Mouse (Mus musculus): ENCODE measurements around the gene Dlec1. TPM values are rescaled to one million over a fixed set of nuclear protein-coding genes. Genes with fewer than 3 reads are reported as not detected.

The Dlec1 gene
- polyA plus RNA-seq, 1 experiment from 2014 or later, result 0.97 TPM

DNA sequence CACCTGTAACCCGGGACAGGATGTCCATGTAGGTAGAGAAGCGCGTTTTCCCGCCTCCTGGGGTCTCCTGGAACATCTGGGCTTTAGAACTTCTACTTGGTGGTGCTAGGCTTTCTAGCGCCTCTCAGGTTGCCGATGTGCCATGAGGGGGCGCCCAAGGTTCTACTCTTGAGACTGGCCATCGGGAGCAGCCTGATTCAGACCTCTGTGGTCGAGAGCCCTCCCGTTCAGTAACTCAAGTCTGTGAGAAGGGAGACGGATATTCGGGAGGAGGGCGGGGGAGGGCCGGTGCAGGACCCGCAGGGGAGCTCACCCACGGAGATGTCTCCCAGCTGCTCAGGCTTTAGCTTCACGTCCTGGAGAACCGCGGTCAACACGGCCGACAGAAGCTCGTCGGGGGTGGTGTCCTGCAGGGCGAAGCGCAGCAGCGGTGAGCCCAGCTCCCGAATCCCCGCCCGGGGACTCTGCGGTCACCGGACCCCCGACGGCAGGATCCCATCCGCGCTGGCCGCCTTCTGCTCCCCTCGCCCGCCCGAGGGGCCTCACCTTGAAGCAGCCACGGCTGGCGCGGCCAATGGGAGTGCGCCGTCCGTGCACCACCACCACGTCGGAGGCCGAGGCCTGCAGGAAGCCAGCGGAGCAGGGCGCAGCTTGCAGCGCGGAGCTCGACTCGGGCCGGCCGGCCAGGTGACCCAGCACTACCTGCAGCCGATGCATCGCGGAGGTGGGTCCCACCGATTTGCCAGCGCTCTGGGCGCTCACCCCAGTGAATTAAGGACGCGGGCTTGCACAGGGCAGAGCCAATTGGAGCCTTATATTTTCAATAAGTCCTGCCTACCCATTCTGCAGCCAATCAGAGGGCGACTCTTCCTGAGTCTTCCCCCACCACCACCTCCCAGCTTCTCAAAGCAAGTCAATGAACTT is 54.3 kb downstream of the Dlec1 start, which contains the start of gene Acaa1b:
Gene Acaa1b (minus strand): TSS at position 816 of the 924 bp plus-strand sequence.
- 0 out of 2 replicates have a peak, but pooled peaks cover 6% of the 10 kb centered on the region for H3K27me3 ChIP-seq (ENCODE audit: control insufficient read depth, insufficient read depth, low read length)
- peak within 1 kb of the TSS; percentile 43 for H3K4me3 ChIP-seq (ENCODE audit: low read depth, low read length)
- no peaks in the 10 kb centered on the region for H3K36me3 ChIP-seq (ENCODE audit: control insufficient read depth, insufficient read depth, low read length)
- no peak within 1 kb of the TSS for H3K27ac ChIP-seq (ENCODE audit: low read depth, low read length)
- peak within 1 kb of the TSS; percentile 32; the same call in 1 of the 2 replicates for H3K9ac ChIP-seq (ENCODE audit: low read length)
- peak; percentile 87 for DNase-seq (ENCODE audit: low spot score)
- H3K4me2 ChIP-seq (ENCODE audit: low read depth), result peak within 1 kb of the TSS; percentile 53
- under 1% methylated on average over 61 of the region's 65 CpGs for WGBS
- peak; percentile 94 for ATAC-seq (ENCODE audit: insufficient read depth, low FRiP score, low TSS enrichment)
- no peaks in the 10 kb centered on the region for H3K4me1 ChIP-seq (ENCODE audit: control insufficient read depth, insufficient read depth, low read length)
- H3K9me3 ChIP-seq (ENCODE audit: control insufficient read depth, low read length), result no peaks in the 10 kb centered on the region

DNA sequence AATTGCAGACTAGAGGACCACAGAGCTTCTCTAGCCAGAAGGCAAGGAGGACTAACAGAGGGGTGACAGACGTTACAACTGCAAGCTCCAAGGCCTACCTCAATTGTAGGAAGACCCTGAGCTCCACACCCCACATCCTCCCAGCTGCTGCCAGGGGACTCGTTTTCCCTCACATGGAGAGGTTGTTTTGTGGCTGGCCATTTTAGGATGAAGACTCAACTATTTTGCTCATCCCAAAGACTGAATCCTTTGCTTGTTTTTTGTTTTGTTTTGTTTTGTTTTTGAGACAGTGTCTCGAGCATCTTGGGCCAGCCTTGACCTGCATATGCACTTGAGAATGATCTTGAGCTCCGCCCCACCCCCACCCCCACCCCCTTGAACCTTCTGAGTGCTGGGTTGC is 56.6 kb downstream of the Dlec1 start, which contains the start of gene Gm47289:
Gene Gm47289 (plus strand): TSS at position 301 of the 400 bp plus-strand sequence.
- Histone ChIP-seq H3K27me3 (ENCODE audit: control insufficient read depth, insufficient read depth, low read length) (0 out of 2 replicates have a peak, but pooled peaks cover 6% of the 10 kb centered on the region), H3K9me3 (ENCODE audit: control insufficient read depth, low read length) (no peaks in the 10 kb centered on the region), H3K27ac (ENCODE audit: low read depth, low read length) (no peak within 1 kb of the TSS), H3K4me3 (ENCODE audit: low read depth, low read length) (no peak within 1 kb of the TSS), H3K4me1 (ENCODE audit: control insufficient read depth, insufficient read depth, low read length) (no peaks in the 10 kb centered on the region), H3K9ac (ENCODE audit: low read length) (no peak within 1 kb of the TSS), H3K36me3 (ENCODE audit: control insufficient read depth, insufficient read depth, low read length) (no peaks in the 10 kb centered on the region), H3K4me2 (ENCODE audit: low read depth) (no peak within 1 kb of the TSS)
- DNase-seq (ENCODE audit: low spot score), result no peak
- 56% methylated on average over 4 of the region's 4 CpGs for WGBS
- no peak for ATAC-seq (ENCODE audit: insufficient read depth, low FRiP score, low TSS enrichment)

DNA sequence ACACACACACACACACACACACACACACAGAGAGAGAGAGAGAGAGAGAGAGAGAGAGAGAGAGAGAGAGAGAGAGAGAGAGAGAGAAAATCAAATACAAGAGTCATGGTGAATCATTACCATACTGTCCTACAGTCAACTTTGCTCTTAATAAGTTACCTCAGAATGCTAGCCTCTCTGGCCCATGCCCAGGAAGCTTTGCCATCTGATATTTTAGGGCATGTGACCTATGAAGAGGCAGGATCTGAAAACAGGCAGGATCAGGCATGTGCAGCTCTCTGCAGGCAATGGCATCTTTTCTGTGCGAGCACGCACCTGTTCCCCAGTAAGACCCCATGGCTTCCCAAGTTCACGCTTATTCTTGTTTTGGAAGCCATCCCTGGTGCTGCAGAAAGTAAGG is 58.4 kb downstream of the Dlec1 start:
- no peak overlapping the region for H3K4me3 ChIP-seq (ENCODE audit: low read depth, low read length)
- H3K27ac ChIP-seq (ENCODE audit: low read depth, low read length), result no peak overlapping the region
- no peaks in the 10 kb centered on the region for H3K36me3 ChIP-seq (ENCODE audit: control insufficient read depth, insufficient read depth, low read length)
- DNase-seq (ENCODE audit: low spot score) (no peak), ATAC-seq (ENCODE audit: insufficient read depth, low FRiP score, low TSS enrichment) (no peak)
- H3K9ac ChIP-seq (ENCODE audit: low read length), result no peak overlapping the region
- no peaks in the 10 kb centered on the region for H3K9me3 ChIP-seq (ENCODE audit: control insufficient read depth, low read length)
- H3K4me1 ChIP-seq (ENCODE audit: control insufficient read depth, insufficient read depth, low read length), result no peaks in the 10 kb centered on the region
- 90% methylated on average over 3 of the region's 3 CpGs for WGBS
- 0 out of 2 replicates have a peak, but pooled peaks cover 6% of the 10 kb centered on the region for H3K27me3 ChIP-seq (ENCODE audit: control insufficient read depth, insufficient read depth, low read length)
- no peak overlapping the region for H3K4me2 ChIP-seq (ENCODE audit: low read depth)

DNA sequence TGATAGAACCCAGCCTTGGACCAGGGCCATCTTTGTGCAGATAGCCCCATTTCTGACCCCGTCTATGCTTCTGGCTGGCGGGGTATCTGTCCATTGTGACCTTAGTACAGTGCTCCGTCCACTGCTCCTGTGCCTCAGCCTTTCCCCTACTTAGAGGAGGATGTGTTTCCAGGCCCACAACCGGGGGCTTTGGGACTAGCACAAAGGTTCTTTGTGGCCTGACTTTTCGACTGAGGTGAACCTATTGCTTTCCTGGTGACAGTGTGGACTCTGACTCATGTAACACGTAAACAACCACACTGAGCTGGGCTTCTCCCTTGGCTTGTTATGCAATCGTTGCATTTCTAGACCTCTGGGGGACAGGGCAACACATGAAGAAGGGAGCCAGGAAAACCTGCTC is 62.5 kb downstream of the Dlec1 start:
- H3K4me2 ChIP-seq (ENCODE audit: low read depth), result no peak overlapping the region
- no peak overlapping the region for H3K9ac ChIP-seq (ENCODE audit: low read length)
- ATAC-seq (ENCODE audit: insufficient read depth, low FRiP score, low TSS enrichment), result no peak
- H3K4me3 ChIP-seq (ENCODE audit: low read depth, low read length), result no peak overlapping the region
- 85% methylated on average over 7 of the region's 7 CpGs for WGBS
- no peaks in the 10 kb centered on the region for H3K9me3 ChIP-seq (ENCODE audit: control insufficient read depth, low read length)
- H3K27ac ChIP-seq (ENCODE audit: low read depth, low read length), result no peak overlapping the region
- DNase-seq (ENCODE audit: low spot score), result no peak
- H3K27me3 ChIP-seq (ENCODE audit: control insufficient read depth, insufficient read depth, low read length), result no peaks in the 10 kb centered on the region
- no peaks in the 10 kb centered on the region for H3K36me3 ChIP-seq (ENCODE audit: control insufficient read depth, insufficient read depth, low read length)
- H3K4me1 ChIP-seq (ENCODE audit: control insufficient read depth, insufficient read depth, low read length), result no peaks in the 10 kb centered on the region

DNA sequence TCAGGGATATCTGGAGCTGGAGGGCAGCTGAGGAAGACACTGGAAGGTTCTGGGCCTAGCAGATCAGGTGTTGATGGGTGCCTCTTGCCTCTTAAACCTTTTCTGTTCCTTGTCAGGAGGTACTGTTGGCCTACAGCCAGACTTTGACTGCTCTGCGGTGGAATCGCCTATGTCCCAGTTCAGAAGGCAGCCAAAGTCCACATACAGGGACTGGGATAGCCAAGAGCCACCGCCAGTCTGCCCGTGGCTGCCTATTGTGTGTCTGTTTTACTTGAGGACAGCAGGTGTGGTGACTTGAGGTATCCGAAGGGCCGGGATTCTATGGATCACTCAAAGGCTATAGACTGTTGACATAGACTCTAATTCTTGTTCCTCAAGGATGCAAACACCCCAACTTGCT is 63.3 kb downstream of the Dlec1 start:
- no peaks in the 10 kb centered on the region for H3K27me3 ChIP-seq (ENCODE audit: control insufficient read depth, insufficient read depth, low read length)
- no peak overlapping the region for H3K9ac ChIP-seq (ENCODE audit: low read length)
- ATAC-seq (ENCODE audit: insufficient read depth, low FRiP score, low TSS enrichment), result no peak
- no peak overlapping the region for H3K4me3 ChIP-seq (ENCODE audit: low read depth, low read length)
- H3K9me3 ChIP-seq (ENCODE audit: control insufficient read depth, low read length), result no peaks in the 10 kb centered on the region
- WGBS, result 90% methylated on average over 6 of the region's 6 CpGs
- no peaks in the 10 kb centered on the region for H3K4me1 ChIP-seq (ENCODE audit: control insufficient read depth, insufficient read depth, low read length)
- DNase-seq (ENCODE audit: low spot score), result no peak
- no peak overlapping the region for H3K27ac ChIP-seq (ENCODE audit: low read depth, low read length)
- H3K4me2 ChIP-seq (ENCODE audit: low read depth), result no peak overlapping the region
- H3K36me3 ChIP-seq (ENCODE audit: control insufficient read depth, insufficient read depth, low read length), result no peaks in the 10 kb centered on the region

DNA sequence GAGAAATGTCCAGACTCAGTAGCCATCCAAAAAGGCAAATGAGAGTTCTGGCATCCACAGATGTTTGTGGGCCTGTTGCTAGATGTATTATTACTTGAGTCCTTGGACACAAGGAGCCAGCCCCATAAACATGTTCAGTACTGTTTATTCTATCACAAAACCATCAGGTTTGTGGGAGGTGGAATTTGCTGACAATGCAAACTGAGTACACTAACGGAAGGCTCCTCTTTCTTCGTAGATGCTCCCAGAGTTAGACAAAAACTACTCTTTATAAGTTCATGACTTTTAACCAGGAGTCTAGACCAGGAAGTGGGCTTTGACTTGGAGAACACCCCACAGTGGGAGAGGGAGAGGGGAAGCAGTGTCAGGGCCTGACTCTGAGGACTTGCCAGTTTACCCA is 65.3 kb downstream of the Dlec1 start:
- 92% methylated on average over 2 of the region's 2 CpGs for WGBS
- no peak for DNase-seq (ENCODE audit: low spot score)
- no peaks in the 10 kb centered on the region for H3K36me3 ChIP-seq (ENCODE audit: control insufficient read depth, insufficient read depth, low read length)
- no peak overlapping the region for H3K9ac ChIP-seq (ENCODE audit: low read length)
- no peak for ATAC-seq (ENCODE audit: insufficient read depth, low FRiP score, low TSS enrichment)
- no peaks in the 10 kb centered on the region for H3K27me3 ChIP-seq (ENCODE audit: control insufficient read depth, insufficient read depth, low read length)
- no peaks in the 10 kb centered on the region for H3K9me3 ChIP-seq (ENCODE audit: control insufficient read depth, low read length)
- no peak overlapping the region for H3K4me3 ChIP-seq (ENCODE audit: low read depth, low read length)
- no peak overlapping the region for H3K27ac ChIP-seq (ENCODE audit: low read depth, low read length)
- no peaks in the 10 kb centered on the region for H3K4me1 ChIP-seq (ENCODE audit: control insufficient read depth, insufficient read depth, low read length)
- H3K4me2 ChIP-seq (ENCODE audit: low read depth), result no peak overlapping the region

DNA sequence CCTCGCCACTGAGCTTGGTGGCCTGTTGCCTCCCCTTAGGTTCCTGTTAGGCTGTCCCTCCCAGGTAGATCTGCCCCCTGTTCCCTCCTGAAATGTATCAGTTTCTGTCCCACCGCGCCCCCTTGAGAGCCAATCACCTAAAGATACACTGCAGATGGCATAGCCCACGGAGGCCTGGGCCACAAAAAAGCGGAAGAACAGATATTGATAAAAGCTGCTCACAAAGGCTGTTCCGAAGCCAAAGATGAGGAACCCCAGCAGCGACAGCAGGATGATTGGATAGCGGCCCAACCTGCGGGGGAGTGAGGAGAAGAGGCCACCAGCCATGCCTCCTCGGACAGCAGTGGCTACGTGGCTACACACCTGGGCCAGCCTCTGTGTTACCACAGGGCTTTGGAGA is 77.0 kb downstream of the Dlec1 start:
- Histone ChIP-seq H3K27ac (ENCODE audit: low read depth, low read length) (no peak overlapping the region), H3K4me2 (ENCODE audit: low read depth) (no peak overlapping the region), H3K4me1 (ENCODE audit: control insufficient read depth, insufficient read depth, low read length) (no peaks in the 10 kb centered on the region), H3K9ac (ENCODE audit: low read length) (no peak overlapping the region), H3K27me3 (ENCODE audit: control insufficient read depth, insufficient read depth, low read length) (no peaks in the 10 kb centered on the region), H3K36me3 (ENCODE audit: control insufficient read depth, insufficient read depth, low read length) (no peaks in the 10 kb centered on the region), H3K4me3 (ENCODE audit: low read depth, low read length) (no peak overlapping the region), H3K9me3 (ENCODE audit: control insufficient read depth, low read length) (no peaks in the 10 kb centered on the region)
- WGBS, result 90% methylated on average over 11 of the region's 11 CpGs
- DNase-seq (ENCODE audit: low spot score) (no peak), ATAC-seq (ENCODE audit: insufficient read depth, low FRiP score, low TSS enrichment) (no peak)

DNA sequence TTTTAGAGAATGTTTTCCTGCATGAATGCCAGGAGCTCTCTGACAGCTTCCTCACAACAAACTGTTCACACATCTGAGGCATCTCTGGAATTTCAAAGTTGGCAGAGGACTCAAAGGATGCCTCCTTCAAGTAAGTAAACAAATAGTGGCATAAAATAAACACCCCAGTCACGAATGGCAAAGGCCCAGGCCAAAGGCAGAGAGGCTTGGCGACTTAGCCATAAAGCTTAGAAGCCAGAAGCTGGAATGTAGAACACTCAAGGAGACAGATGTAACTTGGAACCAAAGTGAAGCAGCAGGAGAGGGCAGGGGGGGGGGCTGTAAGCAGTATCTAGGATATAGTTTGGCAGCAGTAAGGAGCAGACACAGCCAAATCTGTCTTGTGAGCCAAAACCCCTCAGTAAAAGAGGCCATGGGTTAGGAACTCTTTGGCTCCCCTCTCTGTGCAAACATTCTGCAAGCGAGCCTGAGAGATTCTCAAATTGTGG is 79.0 kb downstream of the Dlec1 start:
- H3K9me3 ChIP-seq (ENCODE audit: control insufficient read depth, low read length), result no peaks in the 10 kb centered on the region
- no peak overlapping the region for H3K9ac ChIP-seq (ENCODE audit: low read length)
- H3K4me2 ChIP-seq (ENCODE audit: low read depth), result no peak overlapping the region
- 45% methylated on average over 3 of the region's 3 CpGs for WGBS
- no peak overlapping the region for H3K27ac ChIP-seq (ENCODE audit: low read depth, low read length)
- H3K4me1 ChIP-seq (ENCODE audit: control insufficient read depth, insufficient read depth, low read length), result no peaks in the 10 kb centered on the region
- no peaks in the 10 kb centered on the region for H3K27me3 ChIP-seq (ENCODE audit: control insufficient read depth, insufficient read depth, low read length)
- ATAC-seq (ENCODE audit: insufficient read depth, low FRiP score, low TSS enrichment) (no peak), DNase-seq (ENCODE audit: low spot score) (no peak)
- H3K4me3 ChIP-seq (ENCODE audit: low read depth, low read length), result no peak overlapping the region
- H3K36me3 ChIP-seq (ENCODE audit: control insufficient read depth, insufficient read depth, low read length), result no peaks in the 10 kb centered on the region

Measured in neural tube, embryonic 11.5 days (tissue).